Mouse (Mus musculus) R1 (cell line): Measurements from ENCODE around the gene Vwa5b1.

Experiments
- DNase-seq: peaks from one replicate; pipeline ENCODE4 v3.0.0-alpha.2; 2018; ENCODE audit warnings: low read depth, low spot score

Vwa5b1 gene

DNA sequence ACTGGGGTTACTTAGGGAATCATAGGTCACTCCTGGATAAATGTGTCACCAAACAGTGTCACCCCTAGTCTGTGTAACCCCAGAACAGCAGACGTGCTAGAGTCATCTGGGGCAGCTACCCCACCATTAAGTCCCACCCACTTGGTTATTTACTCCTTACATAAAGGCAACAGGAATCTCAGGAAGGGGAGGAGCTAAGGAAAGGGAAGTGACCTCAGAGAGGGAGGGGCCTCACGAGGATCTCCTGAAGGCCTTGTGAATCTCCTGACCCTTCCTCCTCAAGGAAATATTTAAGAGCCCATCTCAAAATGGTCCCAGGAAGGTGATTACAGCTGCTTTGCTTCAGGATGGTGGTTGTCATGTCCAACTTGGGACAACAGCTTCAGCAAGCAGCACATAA lies 103.9 kb downstream of the Vwa5b1 start:
- DNase-seq, result peak; percentile 86

GRCm38 (mm10) chr4:138530011-138530410 lies 105.7 kb downstream of the Vwa5b1 start:
- DNase-seq, result no peak

GRCm38 (mm10) chr4:138525684-138526083 lies 110.0 kb downstream of the Vwa5b1 start:
- no peak for DNase-seq

DNA sequence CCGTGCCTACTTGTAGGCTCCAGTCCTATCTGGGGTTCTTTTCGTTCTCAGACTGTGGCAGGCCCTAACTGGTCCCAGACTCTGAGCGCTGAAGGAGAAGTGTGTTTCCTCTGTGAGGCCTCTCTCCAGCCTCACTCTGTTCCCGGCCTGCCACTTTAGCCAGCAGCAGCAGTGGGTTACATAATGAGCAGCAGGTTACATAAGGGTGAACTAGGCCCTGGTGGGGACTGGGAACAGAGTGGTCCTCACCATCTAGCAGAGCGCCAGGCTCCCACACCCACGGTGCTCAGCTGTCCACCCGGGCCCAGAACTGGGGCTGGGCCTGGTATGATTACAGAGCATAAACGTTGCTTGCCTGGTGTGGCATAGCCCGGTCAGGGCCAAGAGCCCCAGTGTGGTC lies 110.9 kb downstream of the Vwa5b1 start:
- DNase-seq, result no peak

DNA sequence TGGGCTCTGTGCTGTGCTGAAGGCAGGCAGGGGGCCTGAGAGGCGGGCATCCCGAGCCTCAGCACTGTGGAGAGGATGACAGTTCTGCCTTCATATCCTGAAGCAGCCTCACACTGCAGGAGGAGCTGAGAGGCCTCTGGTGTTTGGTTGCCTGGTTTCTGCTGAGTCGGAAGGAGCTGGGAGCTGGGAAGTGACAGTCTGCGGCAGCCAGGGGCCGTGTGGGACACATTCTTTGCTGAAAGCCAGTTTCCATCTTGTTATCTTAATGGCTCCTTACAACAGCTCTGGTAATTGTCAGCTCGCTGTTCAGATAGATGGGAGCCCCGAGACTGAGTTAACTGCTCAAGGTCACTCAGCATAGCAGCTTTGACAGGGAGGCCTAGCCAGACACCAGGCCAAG lies 111.9 kb downstream of the Vwa5b1 start:
- no peak for DNase-seq

DNA sequence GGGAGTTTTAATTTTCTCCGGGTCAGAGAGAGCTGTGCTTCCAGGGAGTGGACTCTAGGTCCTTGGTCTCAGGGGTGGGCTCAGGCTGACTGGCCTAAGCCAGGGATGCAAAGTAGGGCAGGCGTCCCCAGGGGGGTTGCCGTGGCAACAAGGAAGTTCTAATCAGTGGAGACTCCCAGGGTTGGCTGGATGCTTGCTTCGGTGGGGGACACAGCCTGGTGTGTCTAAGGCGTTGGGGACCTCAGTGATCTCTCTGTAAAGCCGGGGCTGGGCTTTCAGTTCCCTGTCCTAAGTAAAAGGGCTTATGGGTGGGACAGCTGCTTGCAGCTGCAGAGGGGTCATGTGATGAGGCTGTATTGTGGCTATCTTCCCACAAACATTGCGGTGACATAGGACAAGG lies 113.4 kb downstream of the Vwa5b1 start:
- no peak for DNase-seq

GRCm38 (mm10) chr4:138517153-138517789 lies 118.4 kb downstream of the Vwa5b1 start:
- DNase-seq, result no peak

DNA sequence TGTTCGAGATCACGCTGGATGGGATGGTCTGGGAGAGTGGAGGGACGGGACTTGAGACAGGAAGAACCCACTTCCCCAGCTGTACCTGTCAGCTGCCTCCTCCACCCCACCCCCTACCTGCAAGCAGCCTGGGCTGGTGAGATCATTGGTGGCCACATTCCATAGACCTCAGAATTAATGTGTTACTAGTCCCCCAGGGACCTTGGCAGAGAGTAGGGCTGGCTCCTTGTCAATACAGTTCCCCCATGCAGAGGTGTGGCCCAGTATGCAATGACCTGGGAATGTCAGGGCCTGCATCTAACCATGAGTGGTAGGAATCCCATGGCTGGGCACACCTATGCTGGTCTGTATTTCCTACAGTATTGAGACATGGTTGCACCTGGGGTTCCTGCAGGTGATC lies 119.2 kb downstream of the Vwa5b1 start:
- no peak for DNase-seq
